Mouse (Mus musculus) liver, adult 2 months (tissue): ENCODE data around the gene Prr14.

Experiments used
- CTCF ChIP-seq: fragments of 200-500 bp; IDR thresholded peaks from 2 replicates; pipeline ENCODE4 v1.5.1; 2011; ENCODE audit warnings: low read depth, low read length, control low read depth
- POLR2A ChIP-seq: fragments of 200-500 bp; IDR thresholded peaks from 2 replicates; pipeline ENCODE4 v1.6.1; 2011; ENCODE audit warnings: low read length, control low read depth; ENCODE audit not compliant: insufficient read depth; ENCODE audit errors: extremely low read depth

- TF ChIP-seq POLR2A (no peak), CTCF (no peak)
These were observed 34.1 kb upstream of the Prr14 start for GRCm38 (mm10) chr7:127425291-127425690.
